Mouse (Mus musculus) natural killer cell, adult 2 months (primary cell): ENCODE results near the gene Tldc1.

Source experiments
- DNase-seq, 2 experiments: peaks; one replicate each; pipeline ENCODE4 v3.0.0; 2022; ENCODE audit warnings: low spot score in 2 of 2

Tldc1 gene

DNA sequence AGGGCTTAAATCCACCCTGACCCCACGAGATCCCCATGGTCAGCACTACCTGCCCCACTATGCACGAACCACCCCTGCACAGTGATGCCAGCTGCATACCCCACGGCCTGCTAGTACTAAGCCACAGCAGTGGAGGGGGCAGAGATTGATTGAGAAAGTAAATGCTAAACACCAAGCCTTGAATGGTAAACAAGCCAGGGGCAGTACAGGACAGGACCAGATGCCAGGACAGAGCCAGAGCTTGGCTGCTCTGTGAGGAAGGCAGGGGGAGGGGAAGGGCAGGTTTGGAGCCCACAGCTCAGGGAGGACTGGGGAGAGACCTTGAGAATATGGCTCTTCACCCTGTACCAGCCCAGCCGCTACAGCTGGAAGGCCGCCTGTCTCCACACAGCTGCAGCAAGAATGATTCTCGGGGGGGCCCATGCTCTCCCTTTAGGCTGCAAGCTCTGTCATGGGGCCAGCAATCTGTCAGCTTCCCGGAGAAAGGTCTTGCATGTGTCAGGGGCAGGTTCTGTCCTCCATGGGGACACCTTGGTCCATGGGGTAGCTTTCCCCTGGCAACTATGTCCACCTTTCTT, 1.5 kb downstream of the Tldc1 start:
- DNase-seq, result no peak

DNA sequence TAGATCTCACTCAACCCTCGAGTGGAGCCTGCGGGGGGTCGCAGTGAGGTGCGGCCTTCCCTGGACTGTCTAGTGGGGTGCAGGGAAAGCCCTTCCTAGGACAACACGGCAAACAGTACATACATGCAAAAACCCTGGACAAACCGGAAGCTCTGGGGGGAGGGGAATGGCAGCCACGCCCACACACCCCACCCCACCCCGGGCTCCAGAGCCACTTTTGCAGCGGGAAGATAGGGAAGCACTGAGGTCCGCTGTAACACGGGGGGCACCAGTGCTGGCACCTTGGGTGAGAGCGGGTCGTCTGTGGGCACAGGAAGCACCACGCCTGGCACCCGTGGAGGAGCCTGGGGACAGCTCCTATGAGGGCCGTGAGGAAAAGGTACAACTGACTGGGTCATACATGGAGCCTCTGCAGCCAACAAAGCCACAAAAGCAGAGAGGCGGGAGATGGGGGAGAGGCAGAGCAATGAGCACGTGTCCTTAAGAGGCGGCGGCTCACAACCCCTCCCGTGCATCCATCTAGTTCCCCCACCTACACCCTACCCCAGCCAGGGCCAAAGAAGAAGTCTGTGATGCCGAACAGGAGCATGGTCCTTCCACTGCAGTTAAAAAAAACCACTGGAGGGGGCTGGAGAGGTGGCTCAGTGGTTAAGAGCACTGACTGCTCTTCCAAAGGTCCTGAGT, 12.3 kb downstream of the Tldc1 start:
- no peak for DNase-seq

DNA sequence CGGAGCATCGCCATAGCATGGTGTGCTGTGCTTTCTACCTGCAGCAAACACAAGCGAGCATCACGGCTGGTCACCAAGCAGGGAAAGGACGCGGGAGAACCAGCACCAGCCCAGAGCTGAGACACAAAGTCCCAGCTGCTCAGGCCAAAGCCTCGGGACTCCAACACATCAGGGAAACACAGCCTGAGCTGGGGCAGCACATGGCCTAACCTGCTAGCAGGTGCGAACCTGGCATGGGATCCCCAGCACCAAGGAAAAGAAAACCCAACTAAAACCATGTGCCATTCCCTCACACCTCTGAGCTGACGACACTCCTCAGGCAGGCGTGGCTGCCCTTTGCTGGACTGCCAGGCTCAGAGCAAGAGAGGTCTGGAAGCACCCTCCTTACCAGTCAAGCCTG, 12.9 kb downstream of the Tldc1 start:
- DNase-seq, result no peak

DNA sequence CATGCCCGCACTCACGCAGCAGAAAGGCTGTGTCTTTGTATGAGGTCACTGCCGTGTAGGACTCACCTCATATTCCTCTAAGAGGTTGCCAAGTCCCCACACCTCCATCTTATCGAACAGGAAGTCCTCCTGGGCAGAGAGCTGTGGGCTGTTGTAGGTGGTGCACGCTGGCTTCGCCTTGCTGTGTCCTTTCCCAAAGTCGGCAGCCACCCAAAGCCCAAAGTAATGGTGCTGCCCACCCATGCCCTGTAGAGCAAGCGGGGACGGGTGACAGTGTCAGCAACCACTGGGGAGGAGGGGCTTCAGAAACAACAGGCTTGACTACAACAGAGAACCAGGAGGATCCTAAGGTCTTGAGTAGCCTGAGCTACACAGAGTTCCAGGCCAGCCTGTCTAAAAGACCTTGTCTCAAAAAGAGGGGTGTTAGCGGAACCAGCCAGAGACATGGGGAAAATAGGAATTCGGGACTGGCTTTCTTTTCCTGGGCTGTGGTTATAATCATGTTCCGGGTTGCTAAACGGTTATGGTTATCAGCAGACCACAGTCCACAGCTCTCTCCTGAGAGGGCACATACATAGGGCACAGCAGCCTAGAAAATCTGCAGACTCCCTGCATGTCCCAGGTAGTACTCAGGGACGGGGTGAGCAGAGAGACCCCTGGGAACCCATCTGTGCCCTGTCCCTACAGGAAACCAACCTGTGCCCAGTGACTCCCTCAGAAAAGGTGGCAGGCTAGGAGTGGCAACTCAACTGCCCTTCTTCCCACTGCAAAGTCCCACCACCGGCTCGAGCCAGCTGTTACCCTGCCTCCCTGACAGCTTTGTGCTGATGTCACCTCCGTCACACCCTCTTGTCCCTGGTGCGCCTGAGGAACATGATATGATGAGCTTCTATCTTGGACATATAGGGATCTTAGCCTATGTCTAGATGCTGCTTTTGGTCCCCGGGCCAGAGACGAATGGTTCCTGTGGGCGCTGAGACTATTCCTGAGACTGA, 15.7 kb downstream of the Tldc1 start:
- DNase-seq, result no peak

DNA sequence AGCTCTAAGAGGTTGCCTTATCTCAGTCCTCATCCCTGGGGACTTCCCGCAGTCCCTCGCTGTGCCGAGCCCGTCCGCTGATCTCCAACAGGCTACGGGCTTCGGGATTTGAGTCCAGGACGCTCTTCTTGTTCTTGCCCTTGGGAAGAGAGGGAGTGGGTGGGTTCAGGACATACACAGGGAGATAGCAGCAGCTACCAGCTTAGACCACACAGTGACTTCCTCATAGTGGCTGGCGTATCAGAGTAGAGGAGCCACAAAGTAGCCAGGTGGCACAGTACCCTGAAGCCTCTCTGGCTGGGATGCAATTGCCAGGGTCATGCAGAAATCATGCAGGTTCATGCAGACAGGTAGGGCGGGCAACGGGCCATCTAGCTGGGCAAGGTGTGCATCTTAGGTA, 16.5 kb downstream of the Tldc1 start:
- no peak for DNase-seq

DNA sequence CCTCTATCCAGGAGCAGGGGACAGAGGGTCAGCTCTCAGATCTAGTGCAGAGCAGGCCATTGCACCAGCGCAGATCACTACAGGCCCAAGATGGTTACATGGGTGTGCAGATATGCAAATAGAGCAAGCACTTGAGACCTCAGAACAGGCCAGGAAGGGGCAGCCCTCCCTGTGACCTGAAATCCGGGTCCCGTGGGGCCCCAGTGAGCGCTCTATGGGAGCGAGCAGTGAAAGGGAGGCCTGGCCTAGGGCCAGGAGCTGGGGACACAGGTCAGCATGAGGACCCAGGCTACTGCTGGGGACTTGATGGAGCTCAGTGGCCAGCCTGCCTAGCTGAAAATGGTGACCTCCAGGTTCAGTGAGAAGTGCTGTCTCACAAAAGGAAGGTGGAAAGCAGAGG, 21.7 kb downstream of the Tldc1 start:
- no peak for DNase-seq

DNA sequence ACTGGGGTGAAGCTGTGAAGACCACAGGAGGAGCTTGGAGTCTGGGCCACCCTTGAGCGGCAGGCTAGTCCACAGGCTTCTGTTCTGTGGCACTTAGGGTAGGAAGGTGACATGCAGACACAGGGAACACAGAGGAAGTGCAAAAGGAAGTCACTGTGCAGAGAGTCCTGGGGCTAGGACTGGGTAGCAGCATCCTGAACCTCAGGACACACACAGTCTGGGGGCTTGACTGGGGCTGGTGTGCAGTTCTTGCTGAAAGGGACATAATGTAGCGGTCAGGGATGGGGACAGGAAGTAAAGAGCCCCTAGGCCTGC, 22.1 kb downstream of the Tldc1 start:
- DNase-seq, result no peak

DNA sequence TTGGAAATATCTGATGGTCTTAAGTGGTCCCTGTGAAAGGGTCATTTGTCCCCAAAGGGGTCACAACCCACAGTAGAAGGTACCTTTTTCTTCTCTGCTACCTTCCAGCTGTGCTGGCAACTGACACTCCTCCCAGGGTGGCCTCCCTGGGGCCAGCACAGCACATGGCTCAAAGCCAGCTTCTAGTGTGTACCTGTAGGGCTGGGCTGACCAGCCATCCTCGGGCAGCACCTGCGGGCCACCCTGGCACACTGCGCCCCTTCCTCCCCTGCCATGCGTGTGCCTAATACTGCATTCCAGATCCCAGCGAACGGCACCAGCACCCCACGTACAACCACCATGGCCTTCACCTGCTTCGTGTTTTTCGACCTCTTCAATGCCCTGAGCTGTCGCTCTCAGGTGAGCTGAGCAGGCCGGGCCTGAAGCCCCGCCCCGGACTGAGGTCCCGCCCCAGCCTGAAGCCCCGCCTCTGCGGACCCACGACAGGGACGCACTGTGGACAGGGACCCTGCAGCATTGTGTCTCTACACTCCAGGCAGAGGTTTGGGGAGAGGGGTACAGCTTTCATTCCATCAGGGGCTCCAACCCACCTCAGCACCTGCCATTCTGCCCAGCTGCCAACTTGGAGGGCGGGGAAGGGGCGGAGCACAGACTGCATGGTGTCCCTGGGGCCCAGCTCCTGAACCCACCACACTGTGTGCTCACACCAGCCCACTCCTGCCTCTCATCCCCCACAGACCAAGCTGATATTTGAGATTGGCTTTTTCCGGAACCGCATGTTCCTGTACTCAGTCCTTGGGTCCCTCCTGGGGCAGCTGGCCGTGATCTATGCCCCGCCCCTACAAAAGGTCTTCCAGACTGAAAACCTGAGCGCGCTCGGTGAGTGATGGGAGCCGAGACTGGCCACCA, 22.7 kb downstream of the Tldc1 start:
- DNase-seq, result peak; percentile 22 to 25

DNA sequence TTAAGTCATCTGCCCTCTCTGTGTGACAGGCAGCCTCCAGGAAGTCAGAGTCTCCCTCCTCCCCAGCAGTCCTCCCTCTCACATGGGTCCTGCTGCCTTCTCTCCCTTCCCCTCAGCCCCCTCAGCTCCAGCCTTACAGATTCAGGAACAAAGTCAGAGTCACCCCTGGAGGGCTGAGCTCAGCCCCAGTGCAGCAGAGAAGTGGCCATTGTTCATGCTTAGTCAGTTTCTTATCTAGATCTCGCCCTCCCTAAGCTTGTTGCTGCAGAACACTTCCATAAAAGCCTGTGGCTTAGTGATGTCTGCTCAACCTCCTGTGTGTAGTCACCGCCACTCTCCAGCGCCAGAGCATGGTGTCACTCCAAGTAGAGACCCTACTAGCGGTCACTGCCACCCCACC, 33.6 kb downstream of the Tldc1 start:
- DNase-seq, result no peak

DNA sequence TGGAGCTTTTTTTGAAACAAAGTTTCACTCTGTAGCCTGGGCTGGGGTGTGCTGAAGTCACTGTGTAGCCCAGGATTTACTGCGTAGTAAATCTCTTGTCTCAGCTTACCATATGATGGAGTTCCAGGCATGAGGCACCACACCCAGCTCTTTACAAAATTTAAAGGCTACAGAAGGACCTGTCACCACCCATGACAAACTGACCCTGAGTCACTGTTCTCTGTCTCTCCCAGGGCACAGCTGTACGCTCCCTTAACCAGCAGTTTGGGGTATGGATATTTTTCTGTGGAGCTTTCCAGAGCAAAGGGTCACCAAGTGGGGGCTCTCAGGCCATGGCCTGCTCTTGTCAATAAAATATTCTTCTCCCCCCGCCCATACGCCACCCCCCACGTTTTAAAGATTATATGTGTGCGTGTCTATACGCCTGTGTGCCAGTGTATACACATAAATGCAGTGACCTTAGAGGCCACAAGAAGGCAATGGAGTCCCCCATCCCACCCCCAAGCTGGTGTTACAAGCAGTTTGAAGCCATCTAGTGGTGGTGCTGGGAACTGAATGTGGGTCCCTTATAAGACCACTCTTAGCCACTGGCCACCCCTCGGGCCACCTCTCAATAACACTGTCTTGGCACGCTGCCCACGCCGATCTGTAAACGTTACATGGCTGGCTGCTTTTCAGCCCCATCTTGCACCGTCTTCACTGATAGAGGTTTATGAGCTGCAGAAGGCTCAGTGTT, 34.8 kb downstream of the Tldc1 start:
- DNase-seq, result peak; percentile 5 to 37

DNA sequence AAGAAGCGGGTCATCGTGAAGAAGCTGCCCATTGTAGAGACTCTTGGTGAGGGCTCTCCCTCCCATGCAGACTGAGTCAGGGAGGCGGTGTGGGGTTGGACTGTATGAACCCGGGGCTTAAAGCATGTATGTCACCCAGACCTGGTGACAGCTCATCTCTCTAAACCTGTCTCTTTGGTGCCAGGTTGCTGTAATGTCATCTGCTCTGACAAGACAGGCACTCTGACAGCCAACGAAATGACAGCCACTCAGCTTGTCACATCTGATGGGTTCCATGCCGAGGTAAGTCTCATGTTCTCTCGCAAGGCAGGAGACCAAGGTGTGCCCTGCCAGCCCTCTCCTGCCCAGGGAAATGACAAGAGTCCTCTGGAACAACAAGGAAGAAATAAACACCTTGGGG, 35.8 kb downstream of the Tldc1 start:
- no peak for DNase-seq

DNA sequence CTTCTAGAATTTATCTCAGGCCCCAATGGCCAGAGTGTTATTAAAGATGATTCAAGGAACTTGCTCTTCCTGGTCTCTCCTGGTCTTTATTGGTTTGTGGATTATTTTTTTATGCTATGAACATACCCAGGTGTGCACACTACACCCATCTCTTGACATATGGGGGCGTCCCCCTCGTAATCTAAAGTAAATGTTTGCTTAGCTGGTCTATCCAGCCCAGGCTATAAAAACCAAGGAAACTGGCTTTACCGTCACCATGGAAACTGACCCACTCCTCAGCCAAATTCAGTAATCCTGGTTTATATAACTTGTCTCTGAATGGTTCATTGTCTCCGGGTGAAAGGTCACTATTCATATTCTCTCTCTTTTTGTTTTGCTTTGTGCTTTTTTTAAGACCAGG, 37.6 kb downstream of the Tldc1 start:
- no peak for DNase-seq

DNA sequence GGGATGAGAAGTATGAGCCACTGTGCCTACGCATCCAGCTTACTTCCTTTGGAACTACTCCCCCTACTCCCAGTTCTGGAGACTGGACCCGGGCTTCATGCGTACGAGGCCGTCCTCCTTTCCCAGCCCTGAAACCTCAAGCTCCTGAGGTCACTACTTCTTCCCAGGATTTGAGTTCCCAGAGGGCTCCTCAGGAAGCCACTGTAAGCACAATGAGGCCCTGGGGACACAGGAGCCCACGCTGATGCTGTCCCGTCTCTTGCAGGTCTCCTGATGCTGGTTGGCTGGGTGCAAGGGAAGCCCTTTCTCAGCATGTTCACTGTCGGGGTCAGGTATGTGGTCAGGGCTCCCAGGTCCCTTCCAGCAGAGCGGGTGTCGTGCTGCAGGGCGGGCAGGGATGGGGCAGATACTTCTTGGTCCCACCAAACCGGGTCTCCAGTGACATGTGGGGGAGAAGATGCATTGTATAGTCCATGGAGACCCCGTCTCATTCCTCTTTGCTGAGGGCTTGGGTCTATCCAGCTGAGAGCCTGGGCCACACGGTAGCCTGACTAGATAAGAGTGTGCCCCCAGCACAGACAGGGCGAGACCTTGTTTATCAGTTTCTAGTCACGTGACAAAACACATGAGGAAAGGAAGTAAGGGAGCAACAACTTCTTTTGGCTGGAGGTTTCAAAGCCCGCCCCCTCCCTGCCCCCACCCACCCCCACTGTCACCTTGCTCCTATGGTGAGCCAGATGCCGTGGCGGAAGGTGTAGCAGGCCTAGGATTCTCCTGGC, 39.9 kb downstream of the Tldc1 start:
- no peak for DNase-seq

DNA sequence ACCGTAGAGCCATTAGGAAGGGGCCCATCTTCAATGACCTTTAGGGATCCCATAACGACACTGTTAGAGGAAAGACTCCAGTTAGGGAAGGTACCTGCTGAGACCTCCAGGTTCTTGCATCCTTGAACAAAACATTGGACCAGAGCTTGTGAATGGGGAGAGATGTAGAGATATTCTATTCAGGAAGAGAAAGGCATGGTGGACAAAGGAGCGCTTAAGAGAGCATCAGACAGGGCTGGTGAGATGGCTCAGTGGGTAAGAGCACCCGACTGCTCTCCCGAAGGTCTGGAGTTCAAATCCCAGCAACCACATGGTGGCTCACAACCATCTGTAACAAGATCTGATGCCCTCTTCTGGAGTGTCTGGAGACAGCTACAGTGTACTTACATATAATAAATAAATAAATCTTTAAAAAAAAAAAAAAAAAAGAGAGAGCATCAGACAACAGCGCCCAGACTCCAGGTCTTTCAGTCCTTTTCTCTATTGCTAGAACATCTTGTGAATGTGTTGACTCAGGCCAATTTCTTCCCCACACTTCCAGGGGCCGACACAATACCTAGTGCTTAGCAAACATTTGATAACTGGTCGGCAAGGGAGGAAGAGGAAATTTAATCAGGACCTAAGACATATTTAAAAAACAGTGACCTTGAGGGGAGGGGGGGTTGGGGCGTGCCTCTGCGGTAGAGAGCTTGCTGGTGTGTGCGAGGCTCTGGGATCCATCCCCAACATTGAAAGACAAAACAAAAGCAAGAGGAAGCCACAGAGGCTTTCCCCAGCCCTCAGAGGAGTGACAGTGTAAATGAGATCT, 40.9 kb downstream of the Tldc1 start:
- no peak for DNase-seq

DNA sequence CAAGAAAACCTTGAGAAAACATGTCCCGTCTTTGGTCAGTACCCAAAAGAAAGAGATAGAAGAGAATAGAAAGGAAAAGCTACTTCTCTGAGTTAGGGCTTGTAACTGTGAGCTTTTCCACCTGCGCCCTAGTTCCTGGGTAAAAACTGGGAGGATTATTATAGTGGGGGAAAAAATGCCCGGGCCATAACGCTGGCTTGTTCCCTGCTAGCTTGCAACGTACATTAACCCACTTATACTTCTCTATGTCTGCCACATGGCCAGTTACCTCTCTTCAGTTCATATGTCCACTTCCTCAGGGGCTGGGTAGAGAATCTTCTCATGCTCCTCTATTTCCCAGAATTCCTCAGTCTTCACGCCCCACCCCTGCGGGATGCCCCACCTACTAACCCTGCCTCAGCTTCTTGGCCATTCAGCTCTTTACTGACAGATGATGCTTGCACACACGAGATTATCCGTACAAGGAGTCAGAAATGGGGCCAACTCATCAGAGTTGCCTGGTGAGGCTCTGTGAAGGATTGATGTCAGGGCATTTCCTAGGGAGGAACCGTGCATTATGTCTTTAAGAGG, 41.8 kb downstream of the Tldc1 start:
- DNase-seq, result no peak

DNA sequence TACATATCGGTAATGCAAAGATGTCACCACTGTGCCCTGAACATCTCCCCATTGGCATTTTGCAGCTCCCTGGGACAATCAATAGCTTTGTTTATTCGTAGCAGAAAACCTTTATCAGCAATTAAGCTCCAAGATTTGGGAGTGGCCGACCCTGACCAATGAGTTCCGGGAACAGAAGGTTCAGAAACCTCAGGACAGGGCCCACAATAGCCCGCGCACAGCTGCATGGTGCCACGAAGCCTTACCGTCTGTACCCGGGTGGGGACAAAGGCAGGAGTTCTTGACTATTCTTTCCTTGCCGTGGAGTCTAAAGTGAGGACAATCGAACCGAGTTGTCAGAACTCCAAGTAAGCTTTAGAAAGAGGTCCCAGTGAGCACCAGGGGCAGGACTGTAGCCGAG, 46.1 kb downstream of the Tldc1 start:
- no peak for DNase-seq

DNA sequence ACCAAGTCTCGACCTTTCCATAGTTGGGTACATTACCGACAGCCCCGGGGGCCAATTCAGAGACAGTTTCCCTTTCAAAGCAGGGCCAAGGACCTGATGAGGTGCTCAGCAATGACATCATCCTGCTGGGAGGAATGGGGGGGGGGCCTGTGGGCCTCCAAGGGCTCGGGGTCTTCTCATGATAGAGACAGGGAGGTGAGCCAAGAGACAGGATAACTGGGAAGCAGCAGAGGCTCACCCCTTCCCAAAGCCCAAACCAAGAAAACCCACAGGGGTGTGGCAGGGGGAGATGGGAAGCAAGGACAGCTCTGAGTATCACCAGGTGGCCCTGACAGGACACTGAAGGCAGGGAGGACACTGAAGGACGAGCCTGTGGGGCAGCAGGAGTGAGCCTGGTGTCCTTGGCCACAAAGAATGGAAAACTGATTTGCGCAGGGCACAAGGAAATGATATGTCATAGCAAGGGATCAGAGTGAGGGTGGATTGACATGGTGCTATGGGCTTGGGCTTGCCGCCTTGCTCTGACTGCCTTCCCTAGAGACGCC, 49.8 kb downstream of the Tldc1 start:
- no peak for DNase-seq

DNA sequence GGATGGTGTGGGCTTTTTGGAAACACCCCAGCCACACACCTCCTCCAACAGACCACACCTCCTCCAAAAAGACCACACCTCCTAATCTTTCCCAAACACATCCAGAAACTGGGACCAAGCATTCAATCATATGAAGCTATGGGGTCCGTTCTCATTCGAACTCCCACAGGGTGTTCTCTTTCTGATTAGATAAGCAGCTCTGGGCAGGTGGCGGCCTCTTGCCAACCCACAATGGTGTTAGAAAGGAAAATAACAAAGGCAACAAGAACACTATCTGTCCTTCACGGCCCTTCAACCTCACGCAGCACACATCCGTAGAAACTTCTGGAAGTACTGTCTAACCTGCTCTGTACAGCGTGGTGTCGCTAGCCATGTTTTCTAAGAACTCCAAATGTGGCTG, 51.1 kb downstream of the Tldc1 start:
- DNase-seq, result no peak

DNA sequence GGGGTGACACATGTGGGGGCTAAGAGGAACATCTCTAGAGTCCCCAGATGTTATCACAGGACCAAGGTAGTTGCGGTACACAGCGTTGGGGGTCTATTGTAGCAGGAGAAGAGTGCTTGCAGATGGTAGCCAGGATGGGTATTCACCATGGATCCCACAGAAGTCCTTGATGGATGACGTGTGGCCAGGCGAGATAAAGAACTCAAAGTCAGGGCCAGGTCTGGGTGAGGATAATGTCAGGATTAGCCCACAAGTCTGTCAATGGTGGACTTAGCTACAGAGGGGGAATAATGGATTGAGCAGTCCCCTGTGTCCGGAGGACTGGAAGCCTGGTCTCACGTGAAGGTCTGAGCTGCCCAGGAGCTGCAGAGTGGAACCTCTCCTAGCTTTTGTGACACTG, 53.6 kb downstream of the Tldc1 start:
- DNase-seq, result no peak
